Mouse (Mus musculus) heart, embryonic 14.5 days (tissue): ENCODE measurements around the gene Gale. TPM values are rescaled to one million over a fixed set of nuclear protein-coding genes. Genes with fewer than 3 reads are reported as not detected.
A peak's percentile ranks its signal among the peaks of the same experiment; 100 is the strongest.

Experiments used
- ATAC-seq: fragments of 200-750 bp; cut with Nextera tagmentation; 2 replicates; pipeline ENCODE4 v1.8.0; 2017; ENCODE audit warnings: low read depth, moderate TSS enrichment; ENCODE audit not compliant: insufficient number of reproducible peaks, insufficient read depth, low FRiP score
- H3K27ac ChIP-seq, 2 experiments: fragments of 200-500 bp in 1 of 2; fragments of 300-500 bp in 1 of 2; sonication (generic) in 1 of 2; replicated peaks in 1 of 2; 2 replicates each; pipeline ENCODE4 v1.5.1; 2012 to 2014; ENCODE audit warnings: low read depth in 2 of 2, low read length in 2 of 2, control low read depth in 1 of 2, mild to moderate bottlenecking in 1 of 2, mixed read lengths in 1 of 2; ENCODE audit not compliant: control insufficient read depth in 1 of 2, insufficient read depth in 1 of 2
- H3K27me3 ChIP-seq: fragments of 300-500 bp; sonication (generic); 2 replicates; pipeline ENCODE4 v1.6.1; 2014; ENCODE audit warnings: mild to moderate bottlenecking, low read length, control low read depth; ENCODE audit not compliant: control insufficient read depth, insufficient read depth
- H3K36me3 ChIP-seq: fragments of 300-500 bp; sonication (generic); 2 replicates; pipeline ENCODE4 v1.6.1; 2014; ENCODE audit warnings: mild to moderate bottlenecking, control low read depth, low read length, mixed read lengths; ENCODE audit not compliant: control insufficient read depth, insufficient read depth
- H3K4me1 ChIP-seq, 2 experiments: fragments of 200-500 bp in 1 of 2; fragments of 300-500 bp in 1 of 2; sonication (generic) in 1 of 2; 2 replicates each; pipeline ENCODE4 v1.6.1; 2012 to 2014; ENCODE audit warnings: low read length in 2 of 2, control low read depth in 1 of 2, mixed read lengths in 1 of 2; ENCODE audit not compliant: control insufficient read depth in 2 of 2, insufficient read depth in 2 of 2
- H3K4me2 ChIP-seq: fragments of 300-500 bp; sonication (generic); 2 replicates; pipeline ENCODE4 v1.6.1; 2014; ENCODE audit warnings: mild to moderate bottlenecking, low read length
- H3K4me3 ChIP-seq, 2 experiments: fragments of 200-500 bp in 1 of 2; fragments of 300-500 bp in 1 of 2; sonication (generic) in 1 of 2; 2 replicates each; pipeline ENCODE4 v1.5.1; 2012 to 2014; ENCODE audit warnings: low read length in 2 of 2, mild to moderate bottlenecking in 2 of 2, control low read depth in 1 of 2, low read depth in 1 of 2, moderate library complexity in 1 of 2; ENCODE audit not compliant: control insufficient read depth in 1 of 2, insufficient read depth in 1 of 2
- H3K9ac ChIP-seq: fragments of 300-500 bp; sonication (generic); 2 replicates; pipeline ENCODE4 v1.6.1; 2014; ENCODE audit warnings: mild to moderate bottlenecking, low read length
- H3K9me3 ChIP-seq: fragments of 300-500 bp; sonication (generic); 2 replicates; pipeline ENCODE4 v1.6.1; 2016; ENCODE audit warnings: low read length, control low read depth; ENCODE audit not compliant: control insufficient read depth
- WGBS: fragments of 180-500 bp; shearing (Covaris S2); extraction: QIAGEN DNeasy Blood & Tissue Kit; methylation state at CpG from one replicate; pipeline ENCODE4 v1.1.7; 2014; 5-methylcytosine and 5-hydroxymethylcytosine counted together
- polyA plus RNA-seq: library from polyadenylated mRNA; unstranded; fragments of >200 nt; fragmentation: Nextera tagmentation; extraction: Ambion mirVana; gene quantifications from 2 replicates; pipeline ENCODE4 v1.2.1, GENCODE M21; 2014

The Gale gene
- polyA plus RNA-seq, 1 experiment from 2014 or later: 19.0 TPM

- no peak for ATAC-seq
Observed at GRCm38 (mm10) chr4:135984556-135984955, 21.0 kb downstream of the Gale start.

GRCm38 (mm10) chr4:135985193-135985592 lies 21.7 kb downstream of the Gale start:
- Histone ChIP-seq H3K4me1 (peaks cover 5 to 10% of the 10 kb centered on the region in 2 experiments), H3K4me3 (no peak overlapping the region), H3K27ac (no peak overlapping the region), H3K36me3 (peaks cover 43% of the 10 kb centered on the region), H3K27me3 (no peaks in the 10 kb centered on the region), H3K9me3 (no peaks in the 10 kb centered on the region), H3K9ac (no peak overlapping the region), H3K4me2 (no peak overlapping the region)
- 80% methylated on average over 5 of the region's 5 CpGs for WGBS
- ATAC-seq: no peak

More at GRCm38 (mm10) chr4:135984556-135984955, 21.0 kb downstream of the Gale start:
- Histone ChIP-seq H3K4me1 (peaks cover 5 to 10% of the 10 kb centered on the region in 2 experiments), H3K4me2 (no peak overlapping the region), H3K27ac (no peak overlapping the region), H3K9ac (no peak overlapping the region), H3K9me3 (no peaks in the 10 kb centered on the region), H3K27me3 (no peaks in the 10 kb centered on the region), H3K4me3 (no peak overlapping the region), H3K36me3 (peaks cover 43% of the 10 kb centered on the region)
- 75% methylated on average over 5 of the region's 5 CpGs for WGBS

- H3K27ac ChIP-seq: no peak overlapping the region
- 85% methylated on average over 7 of the region's 7 CpGs for WGBS
- H3K4me2 ChIP-seq: peak overlapping the region; percentile 91
- ATAC-seq: no peak
- H3K4me3 ChIP-seq: peak overlapping the region in 1 of 2 experiments; percentile 99; a peak in 3 of 4 replicates
- peaks cover 40% of the 10 kb centered on the region for H3K36me3 ChIP-seq
- peaks cover 5 to 10% of the 10 kb centered on the region in 2 experiments for H3K4me1 ChIP-seq
- no peaks in the 10 kb centered on the region for H3K9me3 ChIP-seq
- no peaks in the 10 kb centered on the region for H3K27me3 ChIP-seq
- H3K9ac ChIP-seq: peak overlapping the region; percentile 98
Observed at GRCm38 (mm10) chr4:135985769-135986168, 22.2 kb downstream of the Gale start.

GRCm38 (mm10) chr4:135986301-135986942 lies 22.9 kb downstream of the Gale start:
- WGBS: 8% methylated on average over 23 of the region's 23 CpGs
- ATAC-seq: no peak

GRCm38 (mm10) chr4:135986943-135987710 lies 23.6 kb downstream of the Gale start, which contains the start of gene Pithd1:
Gene Pithd1 (minus strand): TSS chr4:135987264.
- WGBS: under 1% methylated on average over 81 of the region's 81 CpGs
- Histone ChIP-seq H3K27ac (peak within 1 kb of the TSS; percentile 63 to 90), H3K4me2 (peak within 1 kb of the TSS; percentile 91), H3K27me3 (no peaks in the 10 kb centered on the region), H3K4me1 (peaks cover 5 to 10% of the 10 kb centered on the region in 2 experiments), H3K4me3 (peak within 1 kb of the TSS; percentile 87 to 99), H3K36me3 (peaks cover 31% of the 10 kb centered on the region), H3K9me3 (no peaks in the 10 kb centered on the region), H3K9ac (peak within 1 kb of the TSS; percentile 98)
- ATAC-seq: peak; percentile 90

More at GRCm38 (mm10) chr4:135986301-135986942, 22.9 kb downstream of the Gale start:
- Histone ChIP-seq H3K36me3 (peaks cover 34% of the 10 kb centered on the region), H3K4me3 (peak overlapping the region; percentile 87 to 99), H3K27ac (peak overlapping the region in 1 of 2 experiments; percentile 63; a peak in 2 of 4 replicates), H3K27me3 (no peaks in the 10 kb centered on the region), H3K4me1 (peaks cover 5 to 10% of the 10 kb centered on the region in 2 experiments), H3K9me3 (no peaks in the 10 kb centered on the region), H3K4me2 (peak overlapping the region; percentile 91), H3K9ac (peak overlapping the region; percentile 98)

GRCm38 (mm10) chr4:135987714-135988113 lies 24.2 kb downstream of the Gale start:
- H3K4me1 ChIP-seq: peaks cover 5 to 10% of the 10 kb centered on the region in 2 experiments
- H3K27me3 ChIP-seq: no peaks in the 10 kb centered on the region
- H3K27ac ChIP-seq: peak overlapping the region; percentile 63 to 90; a peak in 3 of 4 replicates
- H3K4me2 ChIP-seq: peak overlapping the region; percentile 91
- peak overlapping the region in 1 of 2 experiments; percentile 99; a peak in 3 of 4 replicates for H3K4me3 ChIP-seq
- H3K36me3 ChIP-seq: peaks cover 28% of the 10 kb centered on the region
- peak overlapping the region; percentile 98 for H3K9ac ChIP-seq
- ATAC-seq: no peak
- H3K9me3 ChIP-seq: no peaks in the 10 kb centered on the region
- WGBS: 72% methylated on average over 9 of the region's 9 CpGs

GRCm38 (mm10) chr4:135993941-135994340 lies 30.4 kb downstream of the Gale start:
- ATAC-seq: no peak
- Histone ChIP-seq H3K4me3 (no peak overlapping the region), H3K27ac (no peak overlapping the region), H3K36me3 (no peaks in the 10 kb centered on the region), H3K4me1 (no peaks in the 10 kb centered on the region), H3K4me2 (no peak overlapping the region), H3K9ac (no peak overlapping the region), H3K9me3 (peaks cover 7% of the 10 kb centered on the region; the same call in 1 of the 2 replicates), H3K27me3 (no peaks in the 10 kb centered on the region)
- 91% methylated on average over 6 of the region's 6 CpGs for WGBS
